Mouse (Mus musculus): Measurements from ENCODE around the gene Slc24a2. TPM values are rescaled to one million over a fixed set of nuclear protein-coding genes. Genes with fewer than 3 reads are reported as not detected.
A peak's percentile ranks its signal among the peaks of the same experiment; 100 is the strongest.

Gene Slc24a2
- polyA plus RNA-seq, 1 experiment from 2014 or later = 0.01 TPM

DNA sequence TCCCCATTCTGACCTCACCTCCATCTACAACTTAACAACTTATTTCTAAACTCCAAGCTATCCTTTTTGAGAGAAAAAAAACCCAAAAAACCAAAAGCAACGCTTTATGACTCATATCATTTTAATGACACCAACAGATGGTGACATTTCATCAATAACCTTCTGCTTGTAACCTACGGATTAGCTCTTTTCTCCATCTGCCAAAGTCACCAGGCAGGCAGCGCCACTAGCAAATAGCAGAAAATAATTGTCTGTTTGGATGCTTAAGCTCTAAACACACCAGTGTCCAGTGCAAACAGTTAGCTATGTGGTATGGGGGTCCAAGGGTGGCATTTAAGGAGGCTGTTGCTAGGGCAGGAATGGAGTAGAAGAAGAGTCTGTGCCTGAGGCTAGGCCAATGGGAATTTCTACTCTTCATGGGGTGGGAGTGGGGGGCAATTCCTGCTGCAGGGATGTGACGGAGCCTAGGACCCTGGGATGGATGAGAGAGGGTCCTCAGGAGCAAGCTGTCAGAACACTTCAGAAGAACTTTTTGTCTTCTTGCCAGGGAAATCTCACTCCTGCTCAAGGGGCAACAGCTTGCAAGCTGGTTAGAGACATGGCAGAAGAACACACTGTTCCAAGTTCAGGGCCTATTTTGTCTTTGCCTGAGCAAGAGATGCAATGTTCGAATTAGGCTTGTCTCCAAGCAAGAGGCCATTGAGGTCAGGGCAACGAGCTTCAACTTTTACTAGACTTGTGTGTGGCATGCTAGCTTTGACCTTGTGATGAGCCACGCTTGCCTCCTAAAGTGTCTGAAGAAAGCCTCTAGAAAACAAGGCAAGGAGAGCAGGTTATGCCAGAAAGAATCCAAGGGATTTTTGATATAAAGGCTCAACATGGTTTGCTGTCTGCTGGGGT, 216.3 kb downstream of the Slc24a2 start:
- Histone ChIP-seq H3K9me3 (ENCODE audit: control insufficient read depth, low read length) (no peaks in the 10 kb centered on the region), H3K4me3 (ENCODE audit: low read depth, low read length) (no peak overlapping the region), H3K4me2 (ENCODE audit: low read depth, severe bottlenecking) (no peak overlapping the region), H3K4me1 (ENCODE audit: control insufficient read depth, insufficient read depth, low read length) (no peaks in the 10 kb centered on the region; the same call in 1 of the 2 replicates), H3K36me3 (ENCODE audit: control insufficient read depth, insufficient read depth, low read length) (no peaks in the 10 kb centered on the region), H3K27ac (replicated peaks; ENCODE audit: low read depth, low read length) (no peak overlapping the region), H3K9ac (ENCODE audit: low read length) (no peak overlapping the region), H3K27me3 (ENCODE audit: control insufficient read depth, insufficient read depth, low read length) (no peaks in the 10 kb centered on the region)
- ATAC-seq (ENCODE audit: insufficient number of reproducible peaks, low FRiP score, low TSS enrichment, low read depth) (no peak), DNase-seq (ENCODE audit: low spot score) (no peak)
- WGBS = 83% methylated on average over 7 of the region's 7 CpGs

GRCm38 (mm10) chr4:86992470-86992869, 237.8 kb downstream of the Slc24a2 start:
- H3K9ac ChIP-seq (ENCODE audit: low read length) = no peak overlapping the region
- no peak overlapping the region for H3K4me2 ChIP-seq (ENCODE audit: low read depth, severe bottlenecking)
- H3K4me1 ChIP-seq (ENCODE audit: control insufficient read depth, insufficient read depth, low read length) = no peaks in the 10 kb centered on the region
- no peak for DNase-seq (ENCODE audit: low spot score)
- no peak overlapping the region for H3K4me3 ChIP-seq (ENCODE audit: low read depth, low read length)
- H3K9me3 ChIP-seq (ENCODE audit: control insufficient read depth, low read length) = no peaks in the 10 kb centered on the region
- H3K27me3 ChIP-seq (ENCODE audit: control insufficient read depth, insufficient read depth, low read length) = no peaks in the 10 kb centered on the region
- H3K27ac ChIP-seq (replicated peaks; ENCODE audit: low read depth, low read length) = no peak overlapping the region
- no peak for ATAC-seq (ENCODE audit: insufficient number of reproducible peaks, low FRiP score, low TSS enrichment, low read depth)
- WGBS = 56% methylated on average over 3 of the region's 3 CpGs
- no peaks in the 10 kb centered on the region for H3K36me3 ChIP-seq (ENCODE audit: control insufficient read depth, insufficient read depth, low read length)

- H3K9me3 ChIP-seq (ENCODE audit: control insufficient read depth, low read length) = no peaks in the 10 kb centered on the region
- no peak overlapping the region for H3K4me3 ChIP-seq (ENCODE audit: low read depth, low read length)
- H3K9ac ChIP-seq (ENCODE audit: low read length) = no peak overlapping the region
- H3K27ac ChIP-seq (replicated peaks; ENCODE audit: low read depth, low read length) = no peak overlapping the region
- ATAC-seq (ENCODE audit: insufficient number of reproducible peaks, low FRiP score, low TSS enrichment, low read depth) (no peak), DNase-seq (ENCODE audit: low spot score) (peak; percentile 25)
- H3K36me3 ChIP-seq (ENCODE audit: control insufficient read depth, insufficient read depth, low read length) = no peaks in the 10 kb centered on the region
- H3K27me3 ChIP-seq (ENCODE audit: control insufficient read depth, insufficient read depth, low read length) = no peaks in the 10 kb centered on the region
- no peak overlapping the region for H3K4me2 ChIP-seq (ENCODE audit: low read depth, severe bottlenecking)
- WGBS = 75% methylated on average over 6 of the region's 6 CpGs
- H3K4me1 ChIP-seq (ENCODE audit: control insufficient read depth, insufficient read depth, low read length) = no peaks in the 10 kb centered on the region
Observed at GRCm38 (mm10) chr4:86989301-86989700, 241.0 kb downstream of the Slc24a2 start.

DNA sequence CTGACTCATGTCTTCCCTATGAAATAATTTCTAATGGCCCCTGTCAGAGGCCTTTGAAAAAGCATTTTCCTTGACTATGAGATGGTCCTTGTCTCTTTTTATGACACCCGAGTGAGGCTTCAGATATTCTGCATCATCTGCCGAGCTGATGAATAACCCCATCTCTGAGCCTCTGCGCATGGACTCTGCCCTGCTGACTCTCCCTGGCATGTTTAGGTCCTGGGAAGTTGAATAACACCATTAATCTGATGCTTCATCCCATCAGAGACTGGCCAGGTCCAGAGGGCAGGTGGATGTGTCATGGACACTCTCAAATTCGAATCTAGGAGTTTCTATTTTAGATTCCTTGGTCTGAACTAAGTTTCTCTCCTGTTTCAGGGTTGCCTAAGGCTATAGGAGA, 242.4 kb downstream of the Slc24a2 start:
- Histone ChIP-seq H3K4me3 (ENCODE audit: low read depth, low read length) (no peak overlapping the region), H3K4me2 (ENCODE audit: low read depth, severe bottlenecking) (no peak overlapping the region), H3K9ac (ENCODE audit: low read length) (no peak overlapping the region), H3K36me3 (ENCODE audit: control insufficient read depth, insufficient read depth, low read length) (no peaks in the 10 kb centered on the region), H3K27ac (replicated peaks; ENCODE audit: low read depth, low read length) (no peak overlapping the region), H3K27me3 (ENCODE audit: control insufficient read depth, insufficient read depth, low read length) (no peaks in the 10 kb centered on the region), H3K9me3 (ENCODE audit: control insufficient read depth, low read length) (no peaks in the 10 kb centered on the region), H3K4me1 (ENCODE audit: control insufficient read depth, insufficient read depth, low read length) (no peaks in the 10 kb centered on the region)
- no peak for DNase-seq (ENCODE audit: low spot score)
- WGBS = 88% methylated on average over 4 of the region's 4 CpGs
- ATAC-seq (ENCODE audit: insufficient number of reproducible peaks, low FRiP score, low TSS enrichment, low read depth) = no peak

GRCm38 (mm10) chr4:86977272-86977671, 253.0 kb downstream of the Slc24a2 start:
- no peaks in the 10 kb centered on the region for H3K36me3 ChIP-seq (ENCODE audit: control insufficient read depth, insufficient read depth, low read length)
- ATAC-seq (ENCODE audit: insufficient number of reproducible peaks, low FRiP score, low TSS enrichment, low read depth) = no peak
- 86% methylated on average over 5 of the region's 5 CpGs for WGBS
- H3K4me2 ChIP-seq (ENCODE audit: low read depth, severe bottlenecking) = no peak overlapping the region
- no peaks in the 10 kb centered on the region for H3K9me3 ChIP-seq (ENCODE audit: control insufficient read depth, low read length)
- H3K27me3 ChIP-seq (ENCODE audit: control insufficient read depth, insufficient read depth, low read length) = no peaks in the 10 kb centered on the region
- H3K4me3 ChIP-seq (ENCODE audit: low read depth, low read length) = no peak overlapping the region
- no peak overlapping the region for H3K27ac ChIP-seq (replicated peaks; ENCODE audit: low read depth, low read length)
- no peak overlapping the region for H3K9ac ChIP-seq (ENCODE audit: low read length)
- H3K4me1 ChIP-seq (ENCODE audit: control insufficient read depth, insufficient read depth, low read length) = no peaks in the 10 kb centered on the region
- no peak for DNase-seq (ENCODE audit: low spot score)

DNA sequence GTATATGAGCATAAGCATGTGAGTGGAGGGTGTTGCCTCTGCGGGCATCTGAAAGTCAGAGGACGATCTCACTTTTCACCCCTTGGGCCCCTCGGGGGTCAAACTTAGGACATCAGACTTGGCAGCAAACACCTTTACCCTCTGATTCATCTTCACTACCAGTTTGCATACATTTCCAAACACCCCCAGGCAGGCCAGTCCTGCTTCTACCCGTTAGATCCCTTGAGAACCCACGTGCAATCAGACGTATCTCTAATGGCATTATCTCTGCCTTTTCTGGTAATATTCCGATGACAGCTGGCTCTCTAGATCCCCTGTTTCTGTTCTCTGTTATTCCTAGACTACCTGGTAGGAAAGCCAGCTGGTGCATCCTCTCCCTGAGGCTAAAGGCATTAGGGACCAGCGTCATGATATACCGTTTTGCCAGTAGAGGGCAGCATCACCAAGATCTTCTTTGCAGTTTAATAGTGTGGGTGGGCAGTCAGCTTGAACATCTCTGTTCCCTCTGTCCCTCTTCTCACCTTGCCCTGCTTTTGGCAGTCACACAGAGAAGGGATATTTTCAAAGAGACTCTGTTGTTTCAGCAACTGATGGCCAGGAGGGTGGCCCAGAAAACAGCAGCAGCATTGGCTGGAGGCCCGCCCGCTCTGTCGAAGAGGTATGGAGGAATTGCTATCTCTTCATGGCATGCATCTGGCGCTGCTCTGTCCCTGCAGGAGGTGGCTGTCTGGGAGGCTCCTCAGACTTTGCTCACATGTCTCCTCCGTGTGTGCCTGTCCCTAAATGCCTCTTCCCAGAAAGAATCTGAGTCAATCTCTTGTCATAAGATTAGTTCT, 272.5 kb downstream of the Slc24a2 start:
- no peak overlapping the region for H3K4me2 ChIP-seq (ENCODE audit: low read depth, severe bottlenecking)
- H3K4me3 ChIP-seq (ENCODE audit: low read depth, low read length) = no peak overlapping the region
- whole genome bisulfite sequencing = 37% methylated on average over 14 of the region's 14 CpGs
- ATAC-seq (ENCODE audit: insufficient number of reproducible peaks, low FRiP score, low TSS enrichment, low read depth) (no peak), DNase-seq (ENCODE audit: low spot score) (peak; percentile 74)
- H3K36me3 ChIP-seq (ENCODE audit: control insufficient read depth, insufficient read depth, low read length) = no peaks in the 10 kb centered on the region
- H3K9ac ChIP-seq (ENCODE audit: low read length) = no peak overlapping the region
- no peak overlapping the region for H3K27ac ChIP-seq (replicated peaks; ENCODE audit: low read depth, low read length)
- no peaks in the 10 kb centered on the region for H3K4me1 ChIP-seq (ENCODE audit: control insufficient read depth, insufficient read depth, low read length)
- no peaks in the 10 kb centered on the region; the same call in 1 of the 2 replicates for H3K9me3 ChIP-seq (ENCODE audit: control insufficient read depth, low read length)
- no peaks in the 10 kb centered on the region for H3K27me3 ChIP-seq (ENCODE audit: control insufficient read depth, insufficient read depth, low read length)

GRCm38 (mm10) chr4:86955448-86955847, 274.8 kb downstream of the Slc24a2 start:
- DNase-seq (ENCODE audit: low spot score) (no peak), ATAC-seq (ENCODE audit: insufficient number of reproducible peaks, low FRiP score, low TSS enrichment, low read depth) (no peak)
- 46% methylated on average over 4 of the region's 4 CpGs for WGBS
- Histone ChIP-seq H3K27ac (replicated peaks; ENCODE audit: low read depth, low read length) (no peak overlapping the region), H3K4me1 (ENCODE audit: control insufficient read depth, insufficient read depth, low read length) (no peaks in the 10 kb centered on the region), H3K9me3 (ENCODE audit: control insufficient read depth, low read length) (no peaks in the 10 kb centered on the region; the same call in 1 of the 2 replicates), H3K9ac (ENCODE audit: low read length) (no peak overlapping the region), H3K27me3 (ENCODE audit: control insufficient read depth, insufficient read depth, low read length) (no peaks in the 10 kb centered on the region), H3K36me3 (ENCODE audit: control insufficient read depth, insufficient read depth, low read length) (no peaks in the 10 kb centered on the region), H3K4me2 (ENCODE audit: low read depth, severe bottlenecking) (no peak overlapping the region), H3K4me3 (ENCODE audit: low read depth, low read length) (no peak overlapping the region)

- WGBS = 72% methylated on average over 5 of the region's 5 CpGs
- DNase-seq (ENCODE audit: low spot score) = no peak
- no peaks in the 10 kb centered on the region for H3K27me3 ChIP-seq (ENCODE audit: control insufficient read depth, insufficient read depth, low read length)
- ATAC-seq (ENCODE audit: insufficient number of reproducible peaks, low FRiP score, low TSS enrichment, low read depth) = no peak
- H3K27ac ChIP-seq (replicated peaks; ENCODE audit: low read depth, low read length) = no peak overlapping the region
- H3K4me2 ChIP-seq (ENCODE audit: low read depth, severe bottlenecking) = no peak overlapping the region
- no peak overlapping the region for H3K9ac ChIP-seq (ENCODE audit: low read length)
- H3K4me3 ChIP-seq (ENCODE audit: low read depth, low read length) = no peak overlapping the region
- H3K36me3 ChIP-seq (ENCODE audit: control insufficient read depth, insufficient read depth, low read length) = no peaks in the 10 kb centered on the region
- H3K4me1 ChIP-seq (ENCODE audit: control insufficient read depth, insufficient read depth, low read length) = no peaks in the 10 kb centered on the region
- no peaks in the 10 kb centered on the region; the same call in 1 of the 2 replicates for H3K9me3 ChIP-seq (ENCODE audit: control insufficient read depth, low read length)
Observed at GRCm38 (mm10) chr4:86953519-86953918, 276.8 kb downstream of the Slc24a2 start.

All from limb, embryonic 11.5 days (tissue).